Mouse (Mus musculus): Measurements from ENCODE around the gene Rbm48. TPM values are rescaled to one million over a fixed set of nuclear protein-coding genes. Genes with fewer than 3 reads are reported as not detected.
A peak's percentile ranks its signal among the peaks of the same experiment; 100 is the strongest.

Rbm48 gene
- polyA plus RNA-seq, 1 experiment from 2014 or later, result 18.0 TPM

- peaks cover 33% of the 10 kb centered on the region for H3K36me3 ChIP-seq
- H3K27me3 ChIP-seq, result no peaks in the 10 kb centered on the region
- 94% methylated on average over 9 of the region's 9 CpGs for WGBS
- H3K4me1 ChIP-seq, result no peaks in the 10 kb centered on the region
- ATAC-seq (ENCODE audit: insufficient number of reproducible peaks, insufficient read depth, low FRiP score, low TSS enrichment), result no peak
- H3K4me2 ChIP-seq (replicated peaks), result no peak overlapping the region
- no peaks in the 10 kb centered on the region for H3K9me3 ChIP-seq
- H3K9ac ChIP-seq, result no peak overlapping the region
- H3K4me3 ChIP-seq, result no peak overlapping the region
- H3K27ac ChIP-seq, result no peak overlapping the region
Observed at GRCm38 (mm10) chr5:3607114-3607513, 10.7 kb upstream of the Rbm48 start.

GRCm38 (mm10) chr5:3600790-3601189 is 4.4 kb upstream of the Rbm48 start:
- 87% methylated on average over 3 of the region's 3 CpGs for WGBS
- no peaks in the 10 kb centered on the region for H3K27me3 ChIP-seq
- no peak overlapping the region for H3K9ac ChIP-seq
- H3K27ac ChIP-seq, result no peak overlapping the region
- ATAC-seq (ENCODE audit: insufficient number of reproducible peaks, insufficient read depth, low FRiP score, low TSS enrichment), result no peak
- H3K9me3 ChIP-seq, result no peaks in the 10 kb centered on the region
- peaks cover 10% of the 10 kb centered on the region for H3K36me3 ChIP-seq
- H3K4me3 ChIP-seq, result no peak overlapping the region
- H3K4me2 ChIP-seq (replicated peaks), result no peak overlapping the region
- H3K4me1 ChIP-seq, result 0 out of 2 replicates have a peak, but pooled peaks cover 3% of the 10 kb centered on the region

GRCm38 (mm10) chr5:3600298-3600697 is 3.9 kb upstream of the Rbm48 start:
- Histone ChIP-seq H3K27ac (no peak overlapping the region), H3K4me3 (no peak overlapping the region), H3K9ac (no peak overlapping the region), H3K9me3 (no peaks in the 10 kb centered on the region), H3K27me3 (no peaks in the 10 kb centered on the region), H3K4me2 (replicated peaks) (no peak overlapping the region), H3K36me3 (peaks cover 5% of the 10 kb centered on the region), H3K4me1 (peaks cover 4% of the 10 kb centered on the region)
- no peak for ATAC-seq (ENCODE audit: insufficient number of reproducible peaks, insufficient read depth, low FRiP score, low TSS enrichment)
- WGBS, result 90% methylated on average over 1 of the region's 1 CpGs

- H3K27ac ChIP-seq, result no peak overlapping the region
- no peak overlapping the region for H3K9ac ChIP-seq
- no peak for ATAC-seq (ENCODE audit: insufficient number of reproducible peaks, insufficient read depth, low FRiP score, low TSS enrichment)
- 87% methylated on average over 5 of the region's 5 CpGs for WGBS
- H3K4me1 ChIP-seq, result peaks cover 11% of the 10 kb centered on the region
- no peaks in the 10 kb centered on the region for H3K9me3 ChIP-seq
- no peak overlapping the region for H3K4me2 ChIP-seq (replicated peaks)
- H3K36me3 ChIP-seq, result no peaks in the 10 kb centered on the region
- no peak overlapping the region for H3K4me3 ChIP-seq
- no peaks in the 10 kb centered on the region for H3K27me3 ChIP-seq
Observed at GRCm38 (mm10) chr5:3598766-3599165, 2.4 kb upstream of the Rbm48 start.

- H3K4me1 ChIP-seq, result peaks cover 11% of the 10 kb centered on the region
- H3K4me2 ChIP-seq (replicated peaks), result peak overlapping the region; percentile 68
- H3K4me3 ChIP-seq, result peak overlapping the region; percentile 83
- no peak overlapping the region for H3K27ac ChIP-seq
- H3K9ac ChIP-seq, result no peak overlapping the region
- no peaks in the 10 kb centered on the region for H3K9me3 ChIP-seq
- H3K27me3 ChIP-seq, result no peaks in the 10 kb centered on the region
- no peak for ATAC-seq (ENCODE audit: insufficient number of reproducible peaks, insufficient read depth, low FRiP score, low TSS enrichment)
- H3K36me3 ChIP-seq, result 0 out of 2 replicates have a peak, but pooled peaks cover 4% of the 10 kb centered on the region
Observed at GRCm38 (mm10) chr5:3597171-3597570, 786 bp upstream of the Rbm48 start.

- Histone ChIP-seq H3K4me2 (replicated peaks) (peak within 1 kb of the TSS; percentile 76), H3K4me3 (peak within 1 kb of the TSS; percentile 83), H3K9me3 (no peaks in the 10 kb centered on the region), H3K27ac (peak within 1 kb of the TSS; percentile 26; the same call in 1 of the 2 replicates), H3K36me3 (peaks cover 13% of the 10 kb centered on the region; the same call in 1 of the 2 replicates), H3K4me1 (peaks cover 11% of the 10 kb centered on the region), H3K9ac (peak within 1 kb of the TSS; percentile 69), H3K27me3 (no peaks in the 10 kb centered on the region)
- ATAC-seq (ENCODE audit: insufficient number of reproducible peaks, insufficient read depth, low FRiP score, low TSS enrichment), result peak; percentile 97
- WGBS, result under 1% methylated on average over 50 of the region's 50 CpGs
Observed at GRCm38 (mm10) chr5:3595693-3596398, 539 bp downstream of the Rbm48 start, which contains the start of gene Pex1. Gene Pex1 (plus strand): TSS chr5:3596066.

GRCm38 (mm10) chr5:3579066-3579465 is 17.3 kb downstream of the Rbm48 start:
- no peaks in the 10 kb centered on the region for H3K9me3 ChIP-seq
- H3K9ac ChIP-seq, result no peak overlapping the region
- no peak overlapping the region for H3K27ac ChIP-seq
- no peaks in the 10 kb centered on the region for H3K27me3 ChIP-seq
- peaks cover 88% of the 10 kb centered on the region for H3K36me3 ChIP-seq
- ATAC-seq (ENCODE audit: insufficient number of reproducible peaks, insufficient read depth, low FRiP score, low TSS enrichment), result no peak
- no peaks in the 10 kb centered on the region for H3K4me1 ChIP-seq
- H3K4me2 ChIP-seq (replicated peaks), result no peak overlapping the region
- 94% methylated on average over 7 of the region's 7 CpGs for WGBS
- no peak overlapping the region for H3K4me3 ChIP-seq

- no peaks in the 10 kb centered on the region for H3K4me1 ChIP-seq
- no peak overlapping the region for H3K4me3 ChIP-seq
- no peaks in the 10 kb centered on the region for H3K27me3 ChIP-seq
- 98% methylated on average over 2 of the region's 2 CpGs for WGBS
- peaks cover 91% of the 10 kb centered on the region for H3K36me3 ChIP-seq
- no peak for ATAC-seq (ENCODE audit: insufficient number of reproducible peaks, insufficient read depth, low FRiP score, low TSS enrichment)
- H3K9me3 ChIP-seq, result no peaks in the 10 kb centered on the region
- no peak overlapping the region for H3K9ac ChIP-seq
- no peak overlapping the region for H3K27ac ChIP-seq
- H3K4me2 ChIP-seq (replicated peaks), result no peak overlapping the region
Observed at GRCm38 (mm10) chr5:3577939-3578338, 18.4 kb downstream of the Rbm48 start.

GRCm38 (mm10) chr5:3574825-3575224 is 21.6 kb downstream of the Rbm48 start:
- Histone ChIP-seq H3K27ac (no peak overlapping the region), H3K9me3 (no peaks in the 10 kb centered on the region), H3K36me3 (peaks cover 92% of the 10 kb centered on the region), H3K4me2 (replicated peaks) (no peak overlapping the region), H3K4me1 (no peaks in the 10 kb centered on the region), H3K27me3 (no peaks in the 10 kb centered on the region), H3K4me3 (no peak overlapping the region), H3K9ac (no peak overlapping the region)
- no peak for ATAC-seq (ENCODE audit: insufficient number of reproducible peaks, insufficient read depth, low FRiP score, low TSS enrichment)
- 94% methylated on average over 2 of the region's 2 CpGs for WGBS

GRCm38 (mm10) chr5:3571266-3571665 is 25.1 kb downstream of the Rbm48 start, which contains the start of gene 1700109H08Rik:
Gene 1700109H08Rik (plus strand): TSS chr5:3571566.
- Histone ChIP-seq H3K4me3 (no peak within 1 kb of the TSS), H3K9me3 (no peaks in the 10 kb centered on the region), H3K4me2 (replicated peaks) (no peak within 1 kb of the TSS), H3K36me3 (peaks cover 89% of the 10 kb centered on the region), H3K9ac (no peak within 1 kb of the TSS), H3K27me3 (no peaks in the 10 kb centered on the region), H3K4me1 (no peaks in the 10 kb centered on the region), H3K27ac (no peak within 1 kb of the TSS)
- 96% methylated on average over 4 of the region's 4 CpGs for WGBS
- no peak for ATAC-seq (ENCODE audit: insufficient number of reproducible peaks, insufficient read depth, low FRiP score, low TSS enrichment)

GRCm38 (mm10) chr5:3554198-3554597 is 42.2 kb downstream of the Rbm48 start:
- H3K36me3 ChIP-seq, result peaks cover 33% of the 10 kb centered on the region
- H3K9ac ChIP-seq, result no peak overlapping the region
- no peak overlapping the region for H3K27ac ChIP-seq
- no peaks in the 10 kb centered on the region for H3K27me3 ChIP-seq
- no peak overlapping the region for H3K4me2 ChIP-seq (replicated peaks)
- H3K4me3 ChIP-seq, result no peak overlapping the region
- 90% methylated on average over 2 of the region's 2 CpGs for WGBS
- no peaks in the 10 kb centered on the region for H3K4me1 ChIP-seq
- H3K9me3 ChIP-seq, result no peaks in the 10 kb centered on the region
- no peak for ATAC-seq (ENCODE audit: insufficient number of reproducible peaks, insufficient read depth, low FRiP score, low TSS enrichment)

- 93% methylated on average over 1 of the region's 1 CpGs for WGBS
- H3K9ac ChIP-seq, result no peak overlapping the region
- H3K9me3 ChIP-seq, result no peaks in the 10 kb centered on the region
- no peak overlapping the region for H3K27ac ChIP-seq
- no peaks in the 10 kb centered on the region for H3K4me1 ChIP-seq
- ATAC-seq (ENCODE audit: insufficient number of reproducible peaks, insufficient read depth, low FRiP score, low TSS enrichment), result no peak
- H3K27me3 ChIP-seq, result no peaks in the 10 kb centered on the region
- H3K4me2 ChIP-seq (replicated peaks), result no peak overlapping the region
- peaks cover 23% of the 10 kb centered on the region for H3K36me3 ChIP-seq
- H3K4me3 ChIP-seq, result no peak overlapping the region
Observed at GRCm38 (mm10) chr5:3551481-3551880, 44.9 kb downstream of the Rbm48 start.
